Mouse (Mus musculus): ENCODE measurements at regions not wholly inside any gene's neighbourhood (a gene's known extent, or its start where the extent isn't known, plus 50 kb on each side); places are given as distances from the start of the nearest gene placed in this dataset.

DNA sequence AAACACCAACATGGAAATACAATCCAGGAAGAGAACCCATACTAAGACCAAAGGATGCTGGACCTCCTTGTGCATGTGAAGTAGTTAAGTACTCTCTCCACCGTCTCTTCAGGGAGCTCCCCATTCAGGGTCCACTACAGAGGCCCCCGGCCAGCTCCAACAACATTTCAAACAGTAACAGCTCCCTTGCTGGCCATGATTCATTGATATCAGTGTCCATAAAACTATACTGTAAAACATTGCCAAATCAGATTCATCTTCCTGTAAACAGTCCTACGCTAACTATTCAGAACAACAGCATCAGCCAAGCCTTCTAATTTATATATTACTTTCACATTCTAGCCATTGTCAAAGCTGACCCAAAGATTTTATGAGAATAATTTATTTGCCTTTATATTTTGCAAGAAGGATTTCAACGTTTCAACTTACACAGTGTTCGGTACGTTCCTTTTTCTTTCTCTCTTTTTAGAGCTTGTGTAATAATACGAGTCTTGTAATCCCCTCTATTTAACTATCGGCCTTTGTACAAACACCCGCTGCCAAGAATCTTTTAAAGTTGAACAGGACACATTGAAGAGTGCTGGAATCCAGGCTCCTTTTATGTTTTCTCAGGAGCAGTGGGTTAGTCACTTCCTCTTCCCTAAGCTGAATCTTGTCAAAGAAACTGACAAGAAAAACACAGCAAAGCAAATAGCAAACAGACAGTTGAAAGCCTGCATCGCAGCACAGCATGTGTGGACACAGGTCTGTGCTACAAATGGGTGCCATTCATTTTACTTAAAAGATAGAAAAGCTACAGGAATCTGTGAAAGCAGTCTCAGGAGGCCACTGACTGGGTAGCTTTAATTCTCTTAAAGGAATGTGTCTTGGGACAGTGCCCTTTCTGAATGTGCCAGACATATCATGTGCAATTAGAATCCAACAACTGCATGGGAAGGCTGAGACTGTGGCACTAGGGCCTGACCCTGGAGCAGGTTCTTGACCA lies 531.4 kb upstream of the Adamts16 start:
- H3K79me2 ChIP-seq (ENCODE audit: control insufficient read depth, insufficient read depth, low read length, poor library complexity): no peaks in the 10 kb centered on the region
- TF ChIP-seq ETS1 (IDR thresholded peaks at IDR 0.05; ENCODE audit: low read depth, low read length): no peak
- TF ChIP-seq MYC (IDR thresholded peaks at IDR 0.05; ENCODE audit: low read depth, low read length): no peak
- no peak for TF ChIP-seq BHLHE40 (IDR thresholded peaks at IDR 0.05; ENCODE audit: borderline replicate concordance, low read depth, low read length)
- TF ChIP-seq ZKSCAN1 (IDR thresholded peaks at IDR 0.05; ENCODE audit: low read depth, low read length): no peak
- no peak for TF ChIP-seq JUND (IDR thresholded peaks at IDR 0.05; ENCODE audit: low read depth, low read length)
- no peak for TF ChIP-seq RAD21 (IDR thresholded peaks at IDR 0.05; ENCODE audit: low read depth, low read length)
- no peak for TF ChIP-seq SMC3 (IDR thresholded peaks at IDR 0.05; ENCODE audit: low read depth, low read length)
- TF ChIP-seq POLR2AphosphoS5 (IDR thresholded peaks at IDR 0.05; ENCODE audit: borderline replicate concordance, low read depth, low read length): no peak
- TF ChIP-seq NRF1 (IDR thresholded peaks at IDR 0.05; ENCODE audit: insufficient read depth, low read depth, low read length, poor library complexity, severe bottlenecking): no peak
- no peak for TF ChIP-seq POLR2A (IDR thresholded peaks at IDR 0.05; ENCODE audit: control insufficient read depth in 1 of 2, insufficient read depth in 1 of 2, low read depth in 1 of 2, low read length in 2 of 2, poor library complexity in 1 of 2)
- no peak for TF ChIP-seq USF2 (IDR thresholded peaks at IDR 0.05; ENCODE audit: borderline replicate concordance in 1 of 2, insufficient read depth in 1 of 2, low read depth in 1 of 2, low read length in 2 of 2)
- no peak for TF ChIP-seq MYB (IDR thresholded peaks at IDR 0.05; ENCODE audit: low read depth, low read length)
- no peak for TF ChIP-seq ZMIZ1 (IDR thresholded peaks at IDR 0.05; ENCODE audit: low read depth, low read length)
- TF ChIP-seq UBTF (IDR thresholded peaks at IDR 0.05; ENCODE audit: borderline replicate concordance, insufficient read depth, low read depth, low read length): no peak
- TF ChIP-seq ZC3H11A (IDR thresholded peaks at IDR 0.05; ENCODE audit: low read depth, low read length): no peak
- TF ChIP-seq POLR2AphosphoS2 (IDR thresholded peaks at IDR 0.05; ENCODE audit: low read length): no peak
- no peak for TF ChIP-seq E2F4 (IDR thresholded peaks at IDR 0.05; ENCODE audit: borderline replicate concordance, low read depth, low read length)
- TF ChIP-seq TCF12 (IDR thresholded peaks at IDR 0.05; ENCODE audit: low read depth, low read length): no peak
- no peak for TF ChIP-seq RCOR1 (IDR thresholded peaks at IDR 0.05; ENCODE audit: low read depth, low read length)
- no peaks in the 10 kb centered on the region for H3K27me3 ChIP-seq (ENCODE audit: control insufficient read depth in 1 of 2, insufficient read depth in 2 of 2, low read length in 2 of 2)
- no peak overlapping the region for H3K9ac ChIP-seq (ENCODE audit: control insufficient read depth, low read depth, low read length, poor library complexity, severe bottlenecking)
- no peak overlapping the region for H3K27ac ChIP-seq (ENCODE audit: control insufficient read depth, low read depth, low read length)
- no peaks in the 10 kb centered on the region for H3K36me3 ChIP-seq (ENCODE audit: control insufficient read depth in 1 of 2, insufficient read depth in 2 of 2, low read length in 2 of 2)
- H3K4me3 ChIP-seq (ENCODE audit: control insufficient read depth in 1 of 2, insufficient read depth in 1 of 2, low read depth in 2 of 2, low read length in 2 of 2): no peak overlapping the region
- no peaks in the 10 kb centered on the region for H3K9me3 ChIP-seq (replicated peaks; ENCODE audit: insufficient read depth, low read length)
- no peaks in the 10 kb centered on the region for H3K4me1 ChIP-seq (ENCODE audit: control insufficient read depth in 1 of 2, insufficient read depth in 2 of 2, low read length in 2 of 2)
- DNase-seq (ENCODE audit: low read depth, low spot score): no peak
